Mouse (Mus musculus) kidney, embryonic 15.5 days (tissue): ENCODE measurements around the gene Cux1. TPM values are rescaled to one million over a fixed set of nuclear protein-coding genes. Genes with fewer than 3 reads are reported as not detected.

Source experiments
- ATAC-seq: fragments of 200-750 bp; cut with Nextera tagmentation; replicated peaks from 2 replicates; pipeline ENCODE4 v1.8.0; 2017; ENCODE audit warnings: moderate TSS enrichment; ENCODE audit not compliant: low FRiP score
- H3K27ac ChIP-seq: fragments of 300-500 bp; sonication (generic); 2 replicates; pipeline ENCODE4 v1.5.1; 2015; ENCODE audit warnings: mild to moderate bottlenecking, inconsistent platforms
- H3K27me3 ChIP-seq: fragments of 300-500 bp; sonication (generic); 2 replicates; pipeline ENCODE4 v1.6.1; 2015; ENCODE audit warnings: inconsistent platforms
- H3K36me3 ChIP-seq: fragments of 300-500 bp; sonication (generic); 2 replicates; pipeline ENCODE4 v1.6.1; 2015; ENCODE audit warnings: inconsistent platforms
- H3K4me1 ChIP-seq: fragments of 300-500 bp; sonication (generic); 2 replicates; pipeline ENCODE4 v1.6.1; 2015; ENCODE audit warnings: inconsistent platforms
- H3K4me2 ChIP-seq: fragments of 300-500 bp; sonication (generic); 2 replicates; pipeline ENCODE4 v1.6.1; 2015; ENCODE audit warnings: moderate library complexity, mild to moderate bottlenecking, inconsistent platforms
- H3K4me3 ChIP-seq: fragments of 300-500 bp; sonication (generic); replicated peaks from 2 replicates; pipeline ENCODE4 v1.5.1; 2015; ENCODE audit warnings: mild to moderate bottlenecking, inconsistent platforms
- H3K9ac ChIP-seq: fragments of 300-500 bp; sonication (generic); 2 replicates; pipeline ENCODE4 v1.6.1; 2015; ENCODE audit warnings: mild to moderate bottlenecking, inconsistent platforms
- H3K9me3 ChIP-seq: fragments of 300-500 bp; sonication (generic); replicated peaks from 2 replicates; pipeline ENCODE4 v1.6.1; 2016; ENCODE audit warnings: inconsistent platforms
- WGBS: fragments of 180-500 bp; shearing (Covaris S2); methylation state at CpG from one replicate; pipeline ENCODE4 v1.1.7; 2015; ENCODE audit warnings: mixed read lengths; 5-methylcytosine and 5-hydroxymethylcytosine counted together
- polyA plus RNA-seq: library from polyadenylated mRNA; unstranded; fragments of >200 nt; fragmentation: Nextera tagmentation; extraction: Ambion mirVana; gene quantifications from 2 replicates; pipeline ENCODE4 v1.2.1, GENCODE M21; 2015

Cux1 gene
- polyA plus RNA-seq, 1 experiment from 2014 or later: 110 TPM

DNA sequence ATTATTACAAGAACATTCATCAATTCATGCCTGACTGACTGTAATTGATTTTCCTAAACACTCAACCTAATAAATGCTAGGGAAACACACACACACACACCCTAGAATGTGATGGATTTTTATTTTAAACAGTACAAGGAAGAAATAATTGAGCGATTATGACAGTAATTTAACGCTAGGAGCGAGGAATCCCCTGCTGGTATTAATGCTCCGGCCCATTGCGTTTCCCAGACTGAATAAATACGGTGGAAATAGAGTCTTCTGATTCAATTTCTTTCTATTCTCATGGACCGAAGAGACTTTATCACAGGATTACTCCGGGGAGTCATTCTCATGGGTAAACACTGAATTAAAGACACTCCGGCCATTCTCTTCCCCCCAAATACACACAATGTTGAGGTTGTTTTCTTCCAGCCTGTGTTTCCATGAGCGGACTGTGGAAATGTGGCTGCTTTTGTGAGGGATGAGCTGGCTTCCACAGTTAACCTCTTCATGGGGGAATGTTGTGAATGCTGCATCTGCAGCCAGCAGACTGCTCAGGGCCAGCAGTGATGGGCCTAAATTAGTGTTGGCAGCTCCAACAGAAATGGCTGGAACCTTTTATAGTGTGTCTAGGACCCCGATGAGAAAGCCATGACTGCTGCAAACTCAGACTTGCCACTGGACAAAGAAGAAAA is 234.4 kb downstream of the Cux1 start:
- Histone ChIP-seq H3K36me3 (peaks cover 83% of the 10 kb centered on the region), H3K9me3 (no peaks in the 10 kb centered on the region), H3K4me2 (no peak overlapping the region), H3K27ac (no peak overlapping the region), H3K9ac (no peak overlapping the region), H3K4me1 (no peaks in the 10 kb centered on the region), H3K27me3 (no peaks in the 10 kb centered on the region), H3K4me3 (no peak overlapping the region)
- ATAC-seq: no peak
- WGBS: 92% methylated on average over 11 of the region's 11 CpGs

DNA sequence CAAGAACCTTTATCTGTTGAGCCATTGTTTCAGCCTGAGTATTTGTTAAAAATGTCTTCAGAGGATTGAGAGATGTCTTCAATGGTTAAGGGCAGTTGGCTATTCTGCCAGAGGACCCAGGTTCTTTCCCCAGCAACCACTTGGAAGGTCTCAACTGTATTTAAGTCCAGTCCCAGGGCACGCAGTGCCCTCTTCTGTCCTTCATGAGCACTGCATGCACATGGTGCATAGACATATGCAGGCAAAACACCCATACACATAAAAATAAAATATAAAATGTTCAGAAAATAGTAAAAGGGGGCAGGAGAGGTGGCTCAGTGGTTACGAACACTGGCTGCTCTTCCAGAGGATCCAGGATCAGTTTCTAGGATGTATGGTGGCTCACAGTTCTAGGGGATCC is 239.6 kb downstream of the Cux1 start:
- Histone ChIP-seq H3K4me2 (no peak overlapping the region), H3K27me3 (no peaks in the 10 kb centered on the region), H3K9ac (no peak overlapping the region), H3K4me1 (no peaks in the 10 kb centered on the region), H3K4me3 (no peak overlapping the region), H3K27ac (no peak overlapping the region), H3K36me3 (peaks cover 89% of the 10 kb centered on the region), H3K9me3 (no peaks in the 10 kb centered on the region)
- ATAC-seq: no peak
- 97% methylated on average over 2 of the region's 2 CpGs for WGBS

DNA sequence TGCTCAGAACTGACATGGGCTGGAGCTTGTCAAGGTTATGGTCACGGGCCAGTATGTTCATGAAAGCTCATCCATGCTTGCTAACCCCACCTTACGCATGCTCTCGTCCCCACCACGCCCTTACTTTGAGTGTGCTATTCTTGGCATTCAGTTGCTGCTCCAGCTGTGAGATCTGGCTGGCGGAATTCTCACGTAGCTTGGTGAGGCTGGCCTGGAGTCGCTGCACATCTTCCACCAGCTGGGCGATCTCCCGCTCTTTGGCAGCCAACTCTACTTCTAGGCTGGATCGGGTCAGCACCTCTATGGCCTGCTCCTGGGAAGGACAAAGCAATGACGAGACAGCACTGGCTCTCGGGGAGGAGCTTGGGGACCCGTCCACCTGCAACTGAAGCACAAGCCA is 240.7 kb downstream of the Cux1 start:
- no peak overlapping the region for H3K4me3 ChIP-seq
- H3K36me3 ChIP-seq: peaks cover 88% of the 10 kb centered on the region
- 88% methylated on average over 13 of the region's 13 CpGs for WGBS
- H3K27me3 ChIP-seq: no peaks in the 10 kb centered on the region
- H3K9ac ChIP-seq: no peak overlapping the region
- H3K27ac ChIP-seq: no peak overlapping the region
- H3K4me1 ChIP-seq: no peaks in the 10 kb centered on the region
- H3K4me2 ChIP-seq: no peak overlapping the region
- ATAC-seq: no peak
- H3K9me3 ChIP-seq: no peaks in the 10 kb centered on the region

DNA sequence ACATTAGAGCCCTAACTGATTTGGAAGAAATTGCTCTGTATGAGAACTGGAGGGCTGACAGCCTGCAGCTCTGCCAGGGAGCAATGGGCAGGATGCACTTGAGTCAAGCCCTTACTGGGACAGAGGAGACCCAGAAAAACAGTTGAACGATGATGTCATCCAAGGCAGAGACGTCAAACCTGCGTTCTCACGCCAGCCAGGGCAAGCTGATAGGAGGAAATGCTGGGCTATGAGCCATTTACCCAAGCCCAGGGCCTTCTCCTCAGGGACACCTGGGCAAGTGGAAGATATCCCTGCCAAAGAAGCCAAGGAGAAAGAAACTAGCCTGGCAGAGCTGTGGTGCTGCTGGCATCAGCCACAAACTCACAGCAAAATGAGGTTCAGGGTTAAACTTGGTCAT is 242.8 kb downstream of the Cux1 start:
- Histone ChIP-seq H3K36me3 (peaks cover 88% of the 10 kb centered on the region), H3K9me3 (no peaks in the 10 kb centered on the region), H3K4me1 (no peaks in the 10 kb centered on the region), H3K4me2 (no peak overlapping the region), H3K27me3 (no peaks in the 10 kb centered on the region), H3K27ac (no peak overlapping the region), H3K9ac (no peak overlapping the region), H3K4me3 (no peak overlapping the region)
- 68% methylated on average over 4 of the region's 4 CpGs for WGBS
- no peak for ATAC-seq

DNA sequence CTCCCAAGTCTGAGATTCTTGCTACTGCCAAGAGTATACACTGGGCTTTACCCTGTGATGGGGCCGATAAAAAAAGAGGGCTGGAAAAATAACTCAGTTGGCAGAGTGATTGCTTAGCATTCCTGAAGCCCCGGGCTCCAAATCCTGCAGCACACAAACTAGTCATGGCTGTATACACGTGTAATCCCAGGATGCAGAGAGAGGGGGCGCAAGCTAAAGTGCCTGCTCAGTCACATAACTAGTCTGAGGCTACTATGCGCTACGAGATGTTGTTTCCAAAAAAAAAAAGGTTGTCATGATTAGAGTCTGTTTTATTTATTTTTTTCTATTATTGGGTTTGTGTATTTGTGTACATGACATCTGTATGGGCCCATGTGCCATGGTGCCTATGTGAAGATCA is 245.9 kb downstream of the Cux1 start:
- no peak overlapping the region for H3K4me3 ChIP-seq
- peaks cover 89% of the 10 kb centered on the region for H3K36me3 ChIP-seq
- 82% methylated on average over 6 of the region's 6 CpGs for WGBS

DNA sequence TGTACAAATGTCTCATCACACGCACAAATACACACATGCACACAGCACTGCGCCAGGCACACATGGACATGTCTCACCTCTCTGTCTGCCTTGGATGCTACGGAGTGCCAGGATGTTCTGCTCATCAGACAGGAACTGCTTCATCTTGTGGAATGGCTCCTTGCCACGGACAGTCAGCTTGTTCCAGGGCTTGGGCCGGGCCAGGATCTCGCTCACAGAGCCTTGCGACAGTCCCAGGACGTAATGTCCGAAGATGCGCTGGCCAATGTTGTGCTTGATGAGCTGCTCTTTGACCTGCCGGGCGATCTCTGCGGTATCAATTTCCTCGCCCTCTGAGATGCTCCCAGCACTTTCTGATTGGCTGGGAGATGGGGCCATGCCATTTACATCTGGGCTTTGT is 254.7 kb downstream of the Cux1 start:
- H3K9ac ChIP-seq: no peak overlapping the region
- 79% methylated on average over 14 of the region's 14 CpGs for WGBS

More for the DNA sequence above, 245.9 kb downstream of the Cux1 start:
- no peak overlapping the region for H3K27ac ChIP-seq
- H3K9ac ChIP-seq: no peak overlapping the region
- H3K4me1 ChIP-seq: no peaks in the 10 kb centered on the region
- no peaks in the 10 kb centered on the region for H3K27me3 ChIP-seq
- H3K4me2 ChIP-seq: no peak overlapping the region
- no peak for ATAC-seq
- no peaks in the 10 kb centered on the region for H3K9me3 ChIP-seq

DNA sequence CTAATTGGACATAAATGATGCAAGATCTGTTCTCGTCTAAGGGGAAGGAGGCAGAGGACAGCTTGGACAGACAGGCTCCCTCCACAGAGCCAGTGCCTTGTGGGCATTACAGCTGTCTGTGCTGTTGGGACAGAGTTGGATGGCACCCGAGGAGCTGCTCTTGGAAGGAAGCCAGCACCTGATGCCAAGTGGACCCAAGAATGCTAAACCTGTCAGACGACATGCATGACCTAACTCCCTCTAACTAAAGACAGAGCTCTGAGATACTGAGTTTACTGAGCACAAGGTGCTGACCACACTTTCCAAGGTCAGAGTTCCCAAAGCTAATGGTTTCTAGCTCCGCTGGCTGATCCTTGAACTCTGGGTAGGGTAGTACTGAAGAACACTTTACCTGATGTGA is 255.1 kb downstream of the Cux1 start:
- no peak for ATAC-seq
- WGBS: 66% methylated on average over 4 of the region's 4 CpGs
- peaks cover 99% of the 10 kb centered on the region for H3K36me3 ChIP-seq
- no peaks in the 10 kb centered on the region for H3K27me3 ChIP-seq
- H3K27ac ChIP-seq: no peak overlapping the region
- H3K9ac ChIP-seq: no peak overlapping the region
- no peak overlapping the region for H3K4me2 ChIP-seq
- H3K9me3 ChIP-seq: no peaks in the 10 kb centered on the region
- no peak overlapping the region for H3K4me3 ChIP-seq
- H3K4me1 ChIP-seq: no peaks in the 10 kb centered on the region

More for the DNA sequence above, 254.7 kb downstream of the Cux1 start:
- Histone ChIP-seq H3K27me3 (no peaks in the 10 kb centered on the region), H3K36me3 (peaks cover 99% of the 10 kb centered on the region), H3K27ac (no peak overlapping the region), H3K4me2 (no peak overlapping the region), H3K4me3 (no peak overlapping the region), H3K9me3 (no peaks in the 10 kb centered on the region), H3K4me1 (no peaks in the 10 kb centered on the region)
- ATAC-seq: no peak

DNA sequence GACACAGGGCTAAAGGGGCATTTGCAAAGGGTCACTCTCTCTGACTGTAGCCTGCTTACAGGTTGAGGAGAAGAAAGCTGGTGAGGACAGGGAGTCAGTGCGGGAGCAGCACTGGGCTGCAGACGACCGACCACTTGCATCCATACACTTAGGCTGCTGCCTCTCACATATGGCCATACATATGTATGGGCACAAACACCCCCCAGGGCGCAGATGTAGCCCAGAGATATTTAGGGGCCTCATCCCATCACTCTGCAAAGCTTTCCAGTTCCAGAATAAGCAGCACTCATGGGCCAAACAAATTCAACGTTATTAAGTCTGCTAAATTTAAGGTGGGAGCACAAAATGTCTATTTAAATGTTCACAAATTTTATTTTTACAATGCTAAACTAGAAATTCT is 261.0 kb downstream of the Cux1 start:
- H3K27ac ChIP-seq: no peak overlapping the region

DNA sequence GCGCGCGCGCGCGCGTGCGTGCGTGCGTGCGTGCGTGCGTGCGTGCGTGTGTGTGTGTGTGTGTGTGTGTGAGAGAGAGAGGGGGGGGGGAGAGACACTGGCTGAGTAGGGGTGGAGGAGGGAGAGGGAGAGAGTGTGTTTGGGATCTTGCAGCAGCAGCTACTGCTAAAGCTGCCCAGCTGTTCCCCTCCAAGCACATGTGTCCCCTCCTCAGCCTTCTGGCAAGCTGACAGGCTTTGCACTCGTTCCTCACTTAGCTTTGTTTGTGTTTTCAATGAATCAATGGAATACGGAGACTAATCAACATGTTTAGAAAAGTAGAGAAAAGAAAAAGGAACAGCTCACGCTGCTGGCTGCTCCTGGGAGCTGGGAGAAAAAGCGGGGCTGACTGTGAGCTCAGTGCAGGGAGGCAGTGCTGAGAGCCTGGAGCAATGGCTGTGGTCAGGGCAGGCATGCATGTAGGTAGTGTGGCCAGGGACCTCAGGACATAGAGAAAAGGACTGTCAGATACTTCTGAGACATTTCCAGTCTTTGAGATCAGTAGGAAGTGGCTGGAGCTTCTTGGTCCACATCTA is 263.8 kb downstream of the Cux1 start:
- Histone ChIP-seq H3K27ac (0 out of 2 replicates have a peak overlapping the region, but pooled peaks have one; percentile 16), H3K4me3 (no peak overlapping the region), H3K4me1 (no peaks in the 10 kb centered on the region), H3K9me3 (no peaks in the 10 kb centered on the region), H3K27me3 (no peaks in the 10 kb centered on the region), H3K9ac (no peak overlapping the region), H3K36me3 (peaks cover 100% of the 10 kb centered on the region), H3K4me2 (no peak overlapping the region)
- ATAC-seq: no peak
- WGBS: 86% methylated on average over 19 of the region's 19 CpGs

More for the DNA sequence above, 261.0 kb downstream of the Cux1 start:
- no peaks in the 10 kb centered on the region for H3K9me3 ChIP-seq
- H3K36me3 ChIP-seq: peaks cover 99% of the 10 kb centered on the region
- no peak for ATAC-seq
- no peak overlapping the region for H3K4me3 ChIP-seq
- 91% methylated on average over 5 of the region's 5 CpGs for WGBS
- no peaks in the 10 kb centered on the region for H3K27me3 ChIP-seq
- no peak overlapping the region for H3K4me2 ChIP-seq
- no peaks in the 10 kb centered on the region for H3K4me1 ChIP-seq
- no peak overlapping the region for H3K9ac ChIP-seq

DNA sequence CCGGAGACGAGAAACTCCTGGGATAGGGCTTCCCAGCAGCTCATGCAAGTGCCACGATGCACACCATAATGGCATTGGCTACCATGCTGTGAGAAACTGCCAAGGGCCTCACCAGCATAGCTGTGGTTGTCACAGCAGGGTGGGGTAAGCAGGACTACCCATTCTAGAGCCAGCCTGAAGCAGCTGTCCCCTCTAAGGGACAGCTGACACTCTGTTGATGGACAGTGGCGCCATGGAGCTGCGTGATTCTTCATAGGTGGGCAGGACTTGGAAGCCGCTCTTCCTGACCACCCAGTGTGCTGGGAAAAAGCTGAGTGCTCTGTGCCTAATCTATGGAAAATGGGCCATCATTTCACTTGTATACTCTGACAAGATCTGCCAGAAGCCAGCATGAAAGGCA is 266.4 kb downstream of the Cux1 start:
- no peak for ATAC-seq
- WGBS: 90% methylated on average over 6 of the region's 6 CpGs
- no peak overlapping the region for H3K27ac ChIP-seq
- H3K9ac ChIP-seq: no peak overlapping the region
- H3K9me3 ChIP-seq: no peaks in the 10 kb centered on the region
- H3K4me3 ChIP-seq: no peak overlapping the region
- H3K27me3 ChIP-seq: no peaks in the 10 kb centered on the region
- H3K4me1 ChIP-seq: no peaks in the 10 kb centered on the region
- H3K36me3 ChIP-seq: peaks cover 99% of the 10 kb centered on the region
- no peak overlapping the region for H3K4me2 ChIP-seq

DNA sequence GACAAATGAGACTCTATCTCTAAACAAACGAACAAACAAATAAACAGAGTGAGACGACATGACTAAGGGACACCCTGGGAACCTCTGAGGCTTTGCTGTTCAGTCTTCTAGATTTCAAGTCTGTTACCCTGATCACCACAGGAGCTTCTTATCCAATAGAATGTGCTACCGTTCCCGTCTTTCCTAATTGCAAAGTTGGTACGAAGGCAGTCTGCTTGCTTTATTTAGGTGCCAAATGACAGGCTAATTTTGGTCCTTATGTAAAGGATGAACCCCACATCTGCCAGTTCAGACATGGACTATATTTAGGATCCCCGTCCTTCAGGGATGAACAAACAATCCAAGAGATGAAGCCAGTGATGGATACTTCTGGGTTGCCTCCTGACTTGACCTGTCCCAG is 269.6 kb downstream of the Cux1 start:
- Histone ChIP-seq H3K36me3 (peaks cover 91% of the 10 kb centered on the region), H3K27me3 (no peaks in the 10 kb centered on the region), H3K27ac (no peak overlapping the region), H3K4me2 (no peak overlapping the region), H3K4me1 (no peaks in the 10 kb centered on the region), H3K9me3 (no peaks in the 10 kb centered on the region), H3K4me3 (no peak overlapping the region), H3K9ac (no peak overlapping the region)
- no peak for ATAC-seq
- 90% methylated on average over 6 of the region's 6 CpGs for WGBS

DNA sequence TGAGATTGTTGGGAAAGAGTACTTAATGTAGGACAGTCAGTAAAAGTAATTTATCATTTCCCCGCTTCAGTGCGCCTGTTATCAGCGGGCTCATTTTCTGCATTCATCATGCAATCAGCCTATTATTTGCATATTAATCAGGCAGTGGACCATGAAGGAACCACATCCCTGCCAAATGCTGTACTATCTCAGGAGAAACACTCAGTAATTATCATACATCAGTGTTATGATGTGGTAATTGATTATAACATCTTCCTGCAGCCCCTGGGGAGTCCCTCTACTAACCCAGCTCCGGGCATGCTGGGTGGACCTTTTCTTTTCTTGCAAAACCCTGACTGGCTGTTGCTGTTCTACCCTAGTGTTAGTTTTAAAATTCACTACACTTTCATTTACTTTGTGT is 270.4 kb downstream of the Cux1 start:
- H3K27me3 ChIP-seq: no peaks in the 10 kb centered on the region
- H3K27ac ChIP-seq: no peak overlapping the region
- no peaks in the 10 kb centered on the region for H3K4me1 ChIP-seq
- H3K9me3 ChIP-seq: no peaks in the 10 kb centered on the region
- no peak overlapping the region for H3K4me2 ChIP-seq
- ATAC-seq: no peak
- no peak overlapping the region for H3K9ac ChIP-seq
- no peak overlapping the region for H3K4me3 ChIP-seq
- WGBS: 84% methylated on average over 4 of the region's 4 CpGs
- H3K36me3 ChIP-seq: peaks cover 89% of the 10 kb centered on the region

DNA sequence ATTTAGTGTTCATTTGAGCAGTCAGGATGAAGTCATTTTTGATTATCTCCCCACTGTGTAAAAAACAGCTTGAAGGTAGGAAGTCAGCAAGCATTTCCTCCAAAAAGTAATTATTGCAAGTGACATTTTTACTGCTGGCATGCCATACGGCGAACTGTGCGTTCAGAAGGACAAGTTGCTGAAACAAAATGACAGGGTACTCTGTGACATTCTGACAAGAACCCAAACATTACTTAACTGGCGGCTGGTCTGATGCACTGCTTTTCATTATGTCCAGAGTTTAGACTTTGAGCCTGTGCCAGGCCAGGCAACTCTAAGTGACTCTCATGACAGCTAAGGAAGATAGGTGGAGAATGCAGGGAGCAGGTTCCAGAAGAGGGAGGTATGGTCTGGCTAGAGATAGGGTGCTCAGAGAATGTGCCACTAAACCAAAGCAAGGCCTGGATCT is 274.3 kb downstream of the Cux1 start:
- H3K4me1 ChIP-seq: no peaks in the 10 kb centered on the region
- no peak overlapping the region for H3K4me3 ChIP-seq
- H3K27ac ChIP-seq: no peak overlapping the region
- no peak overlapping the region for H3K9ac ChIP-seq
- H3K9me3 ChIP-seq: no peaks in the 10 kb centered on the region
- ATAC-seq: no peak
- H3K27me3 ChIP-seq: no peaks in the 10 kb centered on the region
- peaks cover 81% of the 10 kb centered on the region for H3K36me3 ChIP-seq
- 63% methylated on average over 4 of the region's 4 CpGs for WGBS
- H3K4me2 ChIP-seq: no peak overlapping the region
